Mouse (Mus musculus) retina, embryonic 14.5 days (tissue): ENCODE results near the gene Gm28042.

Experiments used
- DNase-seq: peaks from one replicate; pipeline ENCODE4 v3.0.0-alpha.2; 2015; ENCODE audit warnings: low spot score

The Gm28042 gene

DNA sequence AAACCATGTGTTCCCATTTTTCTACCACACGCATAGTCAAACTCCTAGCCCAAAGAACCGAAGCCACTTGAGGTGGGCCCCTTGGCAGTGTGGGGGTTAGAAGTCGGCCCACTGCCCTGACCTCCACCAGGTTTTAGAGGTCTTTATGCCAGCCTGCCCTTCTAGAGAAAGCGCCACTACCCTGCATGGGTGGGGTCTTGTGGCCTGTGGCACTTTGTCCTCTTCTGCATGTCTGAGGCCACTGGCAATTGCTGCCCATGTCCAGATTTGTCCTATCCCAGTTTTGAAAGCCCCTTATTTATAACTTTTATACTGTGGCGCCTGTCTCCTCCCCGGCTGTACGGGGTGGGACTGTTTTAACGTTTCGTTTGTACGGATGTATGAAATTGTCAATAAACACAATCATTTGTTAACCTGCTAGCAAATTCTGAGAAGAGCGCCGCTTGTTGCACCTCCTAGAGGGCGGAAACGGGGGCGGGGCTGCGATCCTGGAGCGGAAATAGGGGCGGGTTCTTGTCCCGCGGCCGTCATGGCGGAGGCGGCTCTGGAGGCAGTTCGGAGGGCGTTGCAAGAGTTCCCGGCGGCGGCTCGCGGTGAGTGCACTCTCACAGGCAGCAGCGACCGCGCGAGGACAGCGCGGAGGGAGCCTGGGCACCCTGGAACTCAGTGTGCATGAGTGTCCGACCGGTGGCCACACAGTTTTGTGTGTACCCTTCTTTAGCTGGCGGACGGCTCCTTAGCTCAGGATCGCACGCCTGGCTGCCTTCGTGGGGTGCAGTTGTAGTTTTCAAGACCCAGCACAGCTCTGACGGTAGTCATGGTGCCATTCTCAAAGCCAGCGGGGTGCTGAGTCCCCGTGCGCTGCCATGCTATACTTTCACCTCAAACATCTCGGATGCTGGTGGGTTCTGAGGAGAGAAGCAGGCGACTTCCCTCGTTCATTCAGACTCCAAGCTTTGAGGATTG, at the start of gene Gm28042, which contains the start of gene Jmjd7:
TSS of gene Gm28042 (plus strand) at position 510 of the 966 bp plus-strand sequence.
TSS of gene Jmjd7 (plus strand) at position 500 of the 966 bp plus-strand sequence.
- DNase-seq, result peak; percentile 89

DNA sequence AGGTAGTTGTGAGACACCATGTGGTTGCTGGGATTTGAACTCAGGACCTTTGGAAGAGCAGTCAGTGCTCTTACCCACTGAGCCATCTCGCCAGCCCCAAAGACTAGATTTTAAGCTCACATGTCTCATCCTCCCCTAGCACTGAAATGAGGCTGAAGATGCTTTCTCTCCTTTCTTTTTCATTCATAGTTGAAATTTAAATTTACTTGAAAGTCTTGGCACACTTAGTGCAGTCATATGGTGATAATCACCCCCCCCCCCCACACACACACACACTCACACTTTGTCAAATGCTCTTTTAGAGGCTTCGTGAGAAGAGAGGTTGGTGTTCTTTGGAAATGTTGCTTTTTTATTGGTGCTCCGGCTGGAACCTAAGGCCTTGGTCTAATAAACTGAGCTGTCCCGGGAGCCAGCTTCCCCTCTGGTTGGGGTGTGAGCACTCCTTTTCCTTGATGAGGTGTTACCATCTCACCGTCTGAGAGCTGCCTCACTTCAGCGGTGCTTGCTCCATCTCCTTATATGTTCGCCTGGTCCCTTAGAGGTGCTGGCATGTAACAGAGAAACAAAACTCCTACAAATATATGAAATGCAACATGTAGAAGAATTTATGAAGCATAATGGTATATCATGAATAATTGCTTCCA, 46.8 kb upstream of the Gm28042 start:
- DNase-seq, result no peak

DNA sequence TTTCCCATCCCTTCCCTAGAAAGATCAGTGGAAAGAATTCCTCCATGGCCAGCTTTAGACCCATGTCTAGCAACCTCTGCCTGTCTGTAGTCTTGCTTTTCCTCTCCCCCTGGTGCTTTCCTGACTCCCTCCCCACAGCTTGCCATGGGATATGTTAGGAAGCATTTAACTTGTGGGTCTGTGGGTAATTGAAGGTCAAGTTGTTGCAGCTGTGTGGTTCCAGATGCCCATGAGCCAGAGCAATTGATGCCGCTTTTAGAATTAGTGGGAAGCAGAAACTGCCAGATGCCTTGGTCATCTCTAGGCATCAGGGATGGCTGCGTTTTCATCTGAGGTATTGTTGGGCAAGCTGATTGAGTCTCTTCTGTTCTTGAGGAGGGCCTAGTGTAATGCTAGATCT, 45.7 kb upstream of the Gm28042 start:
- no peak for DNase-seq

DNA sequence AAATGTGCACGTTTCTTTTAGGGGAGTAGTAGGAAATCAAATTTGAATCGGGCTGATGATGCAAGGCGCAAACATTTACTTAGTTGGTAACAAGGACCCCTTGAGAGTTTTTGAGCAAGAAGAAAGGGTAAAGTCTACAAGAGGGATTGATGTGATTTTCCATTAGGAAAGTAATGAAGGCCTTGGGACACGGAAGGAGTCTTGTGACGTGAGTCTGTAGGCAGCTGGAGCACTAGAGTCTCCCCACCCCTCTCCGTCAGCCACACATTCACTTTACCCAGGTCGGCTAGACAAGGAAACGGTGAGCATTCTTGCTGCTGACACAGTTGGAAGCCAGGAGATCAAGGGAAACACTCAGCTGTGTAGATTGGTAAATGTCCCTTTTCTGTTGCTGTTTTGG, 41.4 kb upstream of the Gm28042 start:
- DNase-seq, result no peak

DNA sequence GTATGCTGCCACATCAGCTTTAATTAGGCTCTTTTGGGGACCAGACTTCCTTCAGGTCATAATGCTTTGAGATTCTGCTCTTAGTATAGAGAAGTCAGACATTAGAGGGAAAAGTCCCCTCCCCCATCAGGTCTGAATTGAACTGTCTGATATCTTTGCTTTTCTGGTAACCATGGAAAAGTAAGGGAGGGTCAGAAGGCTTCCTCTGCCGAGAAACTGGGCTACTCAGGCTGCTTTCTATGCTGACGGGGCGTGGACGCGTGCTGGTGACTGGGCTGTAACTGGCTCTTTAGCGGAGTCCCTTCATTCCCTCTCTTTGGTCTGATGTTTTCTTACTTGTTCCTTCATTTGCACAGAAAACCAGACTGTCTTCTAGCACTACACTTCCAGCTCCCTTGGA, 40.9 kb upstream of the Gm28042 start:
- no peak for DNase-seq

DNA sequence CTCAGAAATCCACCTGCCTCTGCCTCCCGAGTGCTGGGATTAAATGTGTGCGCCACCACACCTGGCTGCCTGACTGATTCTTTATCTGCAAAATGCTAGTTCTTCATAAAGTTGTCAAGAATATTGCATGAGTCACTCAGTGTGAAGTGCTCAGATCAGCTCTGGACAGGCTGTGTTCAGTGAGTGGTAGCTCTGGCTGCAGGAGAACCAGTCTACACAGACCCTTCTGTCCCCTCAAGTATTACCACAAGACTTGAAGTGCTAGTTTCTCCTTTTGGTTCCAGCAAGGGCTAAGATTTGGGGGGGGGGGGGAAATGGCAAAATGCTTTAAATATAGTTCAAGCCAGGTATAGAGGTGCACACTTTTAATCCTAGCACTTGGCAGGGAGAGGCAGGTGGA, 39.9 kb upstream of the Gm28042 start:
- DNase-seq, result no peak

DNA sequence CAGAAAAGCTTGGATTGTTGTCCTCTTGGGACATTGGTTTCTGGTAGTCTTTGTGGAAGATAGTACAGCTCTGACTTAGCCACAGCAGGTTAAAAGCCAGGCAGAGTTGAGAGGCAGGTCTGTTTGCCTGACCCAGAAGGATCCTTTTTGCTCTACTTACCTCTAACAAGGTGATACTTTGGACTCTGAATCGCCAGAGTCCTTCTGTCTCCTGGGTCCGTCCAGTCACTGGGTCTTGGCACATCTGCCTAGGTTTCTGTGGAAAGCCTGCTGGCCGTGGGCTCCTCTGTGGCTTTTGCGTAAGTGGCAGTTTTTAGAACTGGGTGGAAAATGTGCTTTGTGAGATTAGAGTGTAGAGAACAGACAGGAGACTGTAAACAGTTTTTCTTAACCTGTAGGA, 38.3 kb upstream of the Gm28042 start:
- DNase-seq, result no peak

DNA sequence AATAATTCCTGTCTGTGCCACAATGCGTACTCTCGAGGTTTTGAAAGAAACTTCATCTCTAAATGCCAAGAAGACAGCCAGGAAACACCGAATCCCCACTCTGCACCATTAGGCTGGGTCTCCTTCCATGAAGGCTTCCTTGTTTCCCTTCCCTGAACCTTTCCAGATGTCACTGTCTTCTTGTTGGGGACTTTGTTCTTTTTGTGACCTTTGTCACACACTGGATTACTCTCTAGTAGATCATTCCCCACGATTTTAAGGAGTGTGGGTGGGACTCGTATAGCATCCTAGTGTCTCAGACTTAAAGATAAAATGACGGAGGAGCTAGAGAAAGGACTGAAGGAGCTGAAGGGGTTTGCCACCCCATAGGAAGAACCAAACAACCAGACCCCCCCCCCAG, 36.4 kb upstream of the Gm28042 start:
- no peak for DNase-seq

DNA sequence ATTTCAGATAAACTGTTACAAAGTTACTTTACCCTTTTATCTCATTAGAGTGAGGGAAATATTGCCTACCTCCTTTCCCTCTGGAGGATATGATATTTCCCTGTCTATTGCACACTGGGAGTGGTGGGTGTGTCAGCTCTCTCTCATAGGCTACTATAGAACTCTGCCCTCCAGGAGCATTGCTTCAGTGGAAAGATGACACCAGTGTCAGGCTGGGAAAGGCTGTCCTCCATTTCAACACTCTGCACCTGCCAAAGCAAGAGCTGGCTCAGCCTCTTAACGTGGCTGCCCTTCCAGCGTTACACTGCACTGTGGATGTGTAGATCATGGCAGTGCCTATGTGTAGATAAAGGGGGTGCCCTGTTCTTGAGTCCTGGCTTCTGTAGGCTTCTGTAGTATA, 34.9 kb upstream of the Gm28042 start:
- DNase-seq, result no peak

DNA sequence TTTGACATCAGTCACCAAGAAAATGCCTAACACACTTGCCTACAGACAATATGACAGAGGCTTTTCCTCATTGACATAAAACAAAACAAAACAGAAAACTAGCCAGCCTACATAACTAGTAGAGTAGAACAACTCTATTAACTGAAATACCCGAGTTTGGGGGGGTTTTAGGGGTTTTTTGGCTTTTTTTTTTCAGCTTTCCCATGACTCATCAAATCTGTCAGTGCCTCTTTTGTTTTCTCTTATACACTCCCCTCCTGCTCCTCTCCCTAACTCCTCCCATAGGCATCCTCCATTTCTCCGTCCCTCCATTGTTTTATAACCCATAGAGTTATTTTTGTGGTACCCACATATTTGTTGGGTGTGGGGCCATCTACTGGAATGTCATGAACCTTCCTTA, 33.8 kb upstream of the Gm28042 start:
- DNase-seq, result no peak

DNA sequence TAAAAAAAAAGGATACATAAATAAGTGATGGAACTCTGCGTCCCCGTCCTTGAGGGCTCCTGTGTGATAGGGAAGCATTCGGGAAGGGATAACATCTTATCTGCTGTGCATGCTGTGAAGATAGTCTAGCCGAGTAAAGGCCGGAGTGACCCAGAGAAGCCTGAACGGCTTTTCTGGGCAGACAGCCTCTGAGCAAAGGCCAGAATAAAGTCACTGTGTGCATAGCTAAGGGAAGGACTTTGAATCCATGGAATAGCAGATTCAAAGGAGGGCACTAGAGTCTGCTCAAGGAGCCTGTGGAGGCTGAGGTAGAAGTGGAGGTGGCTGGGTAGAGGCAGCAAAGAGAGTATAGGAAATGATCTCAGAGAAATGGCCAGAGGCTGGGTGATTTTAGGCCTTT, 32.5 kb upstream of the Gm28042 start:
- DNase-seq, result no peak

DNA sequence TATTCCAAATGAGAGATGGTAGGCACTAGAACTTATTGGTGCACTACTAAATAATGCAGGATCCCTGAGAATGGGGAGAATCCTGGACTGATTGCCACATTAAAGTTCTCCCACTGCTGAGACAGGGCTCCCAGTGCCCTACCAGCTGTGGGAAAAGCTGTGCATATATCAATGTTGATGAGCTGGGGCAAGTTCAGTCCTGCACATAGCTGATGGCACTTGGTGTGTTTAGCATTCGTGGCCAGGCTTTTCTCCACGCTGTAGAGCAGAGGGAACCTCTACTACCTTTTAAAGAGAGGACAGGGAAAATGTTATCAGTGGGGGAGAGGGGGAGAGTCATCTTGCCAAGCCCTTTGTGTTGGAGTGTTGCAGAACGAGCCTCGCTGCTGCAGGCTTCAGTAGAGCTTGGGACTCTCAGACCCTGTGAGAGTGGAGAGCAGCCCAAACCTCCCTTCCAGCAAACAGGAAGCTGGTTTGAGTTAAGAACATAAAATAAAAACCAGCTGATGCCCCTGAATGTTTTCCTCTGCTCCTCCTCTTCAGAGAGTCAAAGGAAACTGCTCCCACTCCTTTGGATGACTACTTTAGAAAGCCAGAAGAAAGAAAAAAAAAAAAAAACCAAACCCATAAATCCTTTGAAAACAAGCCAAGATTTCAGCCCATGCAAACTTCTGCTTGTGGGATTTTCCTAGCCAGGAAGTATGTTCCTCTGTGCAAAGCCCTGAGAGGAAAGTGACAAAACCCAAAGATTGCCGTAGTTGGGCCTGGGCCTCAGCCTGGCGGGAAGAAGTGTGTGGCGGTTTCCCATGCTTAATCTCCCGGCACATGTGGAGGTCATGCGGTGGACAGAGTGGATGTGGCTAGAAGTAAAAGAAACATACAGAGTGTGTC, 31.7 kb upstream of the Gm28042 start:
- no peak for DNase-seq

DNA sequence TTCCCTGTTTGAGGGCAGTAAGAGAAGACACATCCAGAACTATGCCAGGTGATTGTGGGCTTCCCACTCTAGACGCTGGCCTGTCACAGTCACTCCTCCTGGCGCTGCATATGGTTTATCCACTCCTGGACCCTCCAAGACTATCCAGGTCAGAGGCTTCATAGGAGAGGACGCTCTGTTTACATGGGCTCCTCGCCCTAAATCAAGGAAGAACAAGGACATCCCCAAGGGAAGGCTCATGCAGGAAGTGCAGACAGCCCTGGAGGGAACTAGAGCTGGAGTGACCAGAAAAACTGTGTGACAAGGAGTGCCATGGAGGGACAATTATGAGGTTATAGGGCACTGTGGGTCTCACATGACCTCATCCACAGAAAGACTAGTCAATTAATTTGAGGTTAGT, 29.9 kb upstream of the Gm28042 start:
- no peak for DNase-seq

DNA sequence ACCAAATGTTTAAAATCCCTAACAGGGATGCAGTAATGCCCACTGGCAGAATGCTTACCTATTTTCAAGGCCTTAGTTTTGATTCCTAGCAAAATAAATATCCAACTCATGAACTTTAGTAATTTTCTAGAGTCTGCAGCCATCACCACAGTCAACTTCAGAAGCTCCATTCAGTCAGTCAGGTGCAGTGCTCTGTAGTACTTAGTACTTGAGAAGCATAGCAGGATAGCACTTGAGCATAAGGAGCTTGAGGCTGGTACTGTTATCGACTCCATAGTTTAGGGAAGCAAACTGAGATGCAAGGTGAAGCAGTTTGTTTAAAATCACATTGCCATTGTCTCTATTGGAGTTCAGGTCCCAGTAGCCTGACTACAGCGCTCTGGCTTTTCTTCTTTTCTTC, 27.6 kb upstream of the Gm28042 start:
- DNase-seq, result no peak

DNA sequence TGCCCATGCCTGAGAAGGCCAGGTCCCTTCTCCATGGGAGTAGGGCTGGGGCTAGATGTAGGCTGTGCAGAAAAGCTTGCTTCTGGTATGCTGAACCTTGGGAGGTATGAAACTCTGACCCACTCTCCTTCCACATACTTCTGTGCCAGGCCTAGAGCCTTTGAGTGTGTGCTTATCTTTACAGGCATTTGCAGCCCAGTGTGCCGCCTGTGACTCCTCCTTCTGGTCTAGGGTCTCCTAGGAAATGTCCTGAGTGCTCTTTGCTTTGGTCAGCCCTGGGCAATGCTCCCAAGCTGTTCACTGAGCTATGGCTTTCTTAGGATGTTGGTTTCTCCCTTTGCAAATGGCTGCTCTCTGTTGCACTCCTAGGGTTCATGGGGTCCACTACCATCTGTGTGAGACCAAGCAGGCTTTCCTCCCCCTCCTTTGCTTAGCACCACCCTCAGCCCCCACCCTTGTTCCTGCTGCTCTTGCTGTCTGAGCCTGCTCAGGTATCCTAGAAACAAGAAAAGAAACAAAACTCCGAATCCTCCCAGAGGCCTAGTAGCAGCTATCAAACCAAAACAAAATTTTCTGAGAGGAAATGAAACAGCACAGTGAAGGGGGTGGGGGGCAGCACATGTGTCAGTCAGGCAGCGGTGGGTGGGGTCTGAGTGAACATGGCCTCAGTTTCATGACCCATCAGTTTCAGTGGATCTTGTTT, 26.3 kb upstream of the Gm28042 start:
- no peak for DNase-seq

DNA sequence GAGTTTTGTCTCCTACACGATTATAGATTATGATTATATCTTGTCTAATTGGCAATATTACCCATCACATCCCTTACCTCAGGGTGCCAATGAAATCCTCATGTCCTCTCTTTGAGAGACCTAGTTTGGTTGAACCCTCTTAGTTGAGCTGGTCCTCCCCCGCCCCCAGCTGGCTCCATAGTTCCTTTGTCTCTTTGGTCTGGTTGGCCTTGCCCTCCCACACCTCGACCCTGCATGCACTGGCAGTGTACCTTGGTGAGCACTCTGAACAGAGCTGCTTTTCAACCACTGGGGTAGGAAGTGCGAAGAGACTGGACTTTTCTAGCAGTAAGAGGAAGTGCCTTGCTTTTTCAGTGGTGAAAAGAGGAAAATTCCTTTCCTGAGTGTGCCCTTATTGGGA, 25.3 kb upstream of the Gm28042 start:
- no peak for DNase-seq

DNA sequence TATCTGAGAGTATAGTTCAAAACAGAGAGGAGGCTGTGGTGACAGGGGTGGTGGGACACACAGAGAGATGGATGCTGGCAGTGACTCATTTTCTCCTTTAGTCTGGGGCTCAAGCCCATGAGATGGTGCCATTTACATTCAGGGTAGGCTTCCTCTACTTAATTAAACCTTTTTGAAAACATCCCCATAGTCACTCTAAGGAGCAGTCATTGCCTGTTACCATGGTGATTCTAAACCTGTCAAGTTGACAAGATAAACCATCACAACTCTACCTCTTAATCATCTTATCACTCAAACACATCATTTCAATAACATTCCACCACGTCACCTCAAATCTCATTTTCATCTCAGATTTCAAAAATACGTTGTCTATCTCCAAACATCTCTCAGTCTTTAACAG, 23.3 kb upstream of the Gm28042 start:
- no peak for DNase-seq

DNA sequence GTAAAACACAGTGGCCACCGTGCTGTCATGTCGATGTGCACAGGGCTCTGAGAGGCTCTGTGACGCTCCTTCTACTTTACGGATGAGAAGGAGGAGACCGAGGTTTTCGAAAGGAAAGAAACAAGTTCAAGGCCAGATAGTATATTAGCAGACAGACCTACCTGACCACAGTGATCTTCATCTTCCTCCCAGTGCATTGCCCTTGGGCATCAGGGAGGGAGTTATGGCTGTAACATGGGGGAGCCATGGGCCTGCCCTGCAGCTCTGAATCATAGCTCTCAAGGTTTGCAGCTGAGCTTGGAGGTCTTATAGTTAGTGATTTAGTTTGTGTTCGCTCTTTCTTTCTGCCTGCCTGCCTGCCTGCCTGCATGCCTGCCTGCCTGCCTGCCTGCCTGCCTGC, 20.6 kb upstream of the Gm28042 start:
- DNase-seq, result no peak

DNA sequence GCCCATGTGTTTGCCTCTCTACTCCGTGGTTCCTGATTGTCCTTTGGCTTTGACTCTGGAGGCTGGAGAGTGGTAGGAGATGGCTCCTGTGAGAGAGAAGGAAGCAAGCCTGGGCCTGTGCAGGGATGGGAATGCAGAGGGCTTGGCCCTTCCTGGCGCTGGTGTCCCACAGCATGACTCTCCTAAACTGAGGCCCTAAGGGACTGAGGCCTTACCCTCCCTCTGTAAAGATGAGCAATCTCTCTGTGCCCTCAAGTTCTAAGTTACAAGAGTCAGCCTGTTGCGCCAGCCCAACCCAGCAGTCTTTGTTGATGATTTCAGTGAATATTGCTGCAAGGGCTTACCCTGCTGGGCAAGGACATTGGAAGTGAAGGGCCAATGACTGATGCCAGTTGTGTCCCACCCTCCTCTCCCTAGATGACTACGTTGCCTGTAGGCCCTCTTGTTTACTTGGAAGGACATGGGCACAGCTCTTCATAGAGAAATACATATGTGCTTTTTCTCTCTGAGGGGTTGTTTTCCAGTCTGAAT, 19.5 kb upstream of the Gm28042 start:
- DNase-seq, result no peak

DNA sequence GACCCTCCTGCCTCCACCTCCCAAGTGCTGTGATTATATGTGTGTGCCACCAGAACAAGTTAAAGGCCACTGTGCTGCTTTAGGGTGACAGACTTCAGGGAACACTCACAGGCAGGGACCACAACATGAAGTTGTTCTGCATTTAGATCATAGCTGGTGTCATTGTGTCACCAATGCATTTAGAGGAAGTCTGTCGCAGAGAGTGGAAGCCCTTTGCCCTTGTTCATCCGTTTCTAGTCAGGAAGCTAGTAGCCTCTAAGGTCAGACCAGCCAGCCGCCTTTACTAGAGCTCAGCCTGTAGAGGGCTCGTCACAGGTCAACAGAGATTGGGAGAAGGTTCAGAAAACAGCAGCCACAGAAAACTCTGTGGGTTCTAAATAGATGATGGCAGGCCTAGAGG, 18.6 kb upstream of the Gm28042 start:
- DNase-seq, result no peak

DNA sequence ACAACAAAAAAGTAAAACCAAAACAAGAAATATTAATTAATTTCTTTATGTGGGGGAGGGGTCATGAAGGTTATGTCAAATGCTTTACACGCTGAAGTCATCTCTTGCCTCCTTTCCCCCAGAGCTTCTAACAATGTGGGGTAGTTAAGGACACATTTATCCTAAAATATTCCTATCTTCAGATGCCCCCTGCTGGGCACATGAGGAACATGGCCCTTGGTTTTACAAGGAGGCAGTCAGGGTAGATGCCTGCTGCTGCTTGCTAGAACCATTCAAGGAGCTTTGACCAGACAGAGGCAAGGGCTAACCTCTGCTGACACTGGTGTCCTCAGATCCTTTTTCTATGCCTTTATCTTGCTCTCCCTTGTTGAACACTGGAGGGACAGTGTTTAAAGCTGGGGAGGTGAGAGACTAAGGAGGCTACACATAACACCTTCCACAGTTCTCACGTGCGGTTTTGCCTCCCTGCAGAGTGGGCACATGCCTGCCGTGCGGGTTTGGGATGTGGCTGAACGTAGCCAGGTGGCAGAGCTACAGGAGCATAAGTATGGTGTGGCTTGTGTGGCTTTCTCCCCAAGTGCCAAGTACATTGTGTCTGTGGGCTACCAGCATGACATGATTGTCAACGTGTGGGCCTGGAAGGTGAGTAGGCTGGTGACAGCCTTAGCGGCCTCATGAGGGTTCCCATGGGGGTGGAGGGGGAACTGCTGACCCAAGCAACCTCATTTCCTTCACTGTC, 15.7 kb upstream of the Gm28042 start:
- DNase-seq, result peak; percentile 77
